Mouse (Mus musculus) E14TG2a.4 (cell line): ENCODE measurements around the gene Opa3.

Experiments used
- H3K27me3 ChIP-seq: 2 replicates; pipeline ENCODE4 v1.6.1; 2014; ENCODE audit warnings: low read length, control low read depth; ENCODE audit not compliant: insufficient read depth
- H3K36me3 ChIP-seq: 2 replicates; pipeline ENCODE4 v1.6.1; 2014; ENCODE audit warnings: low read length, control low read depth; ENCODE audit not compliant: insufficient read depth
- H3K4me1 ChIP-seq: replicated peaks from 2 replicates; pipeline ENCODE4 v1.6.1; 2014; ENCODE audit warnings: low read depth, low read length, control low read depth
- H3K4me3 ChIP-seq: replicated peaks from 2 replicates; pipeline ENCODE4 v1.5.1; 2014; ENCODE audit warnings: mild to moderate bottlenecking, low read length
- H3K9me3 ChIP-seq: 2 replicates; pipeline ENCODE4 v1.6.1; 2014; ENCODE audit warnings: low read length, control low read depth
- CTCF ChIP-seq: conservative IDR thresholded peaks from 2 replicates; pipeline ENCODE4 v1.5.1; 2014; ENCODE audit warnings: low read length
- NANOG ChIP-seq: IDR thresholded peaks from 2 replicates; pipeline ENCODE4 v1.6.1; 2014; ENCODE audit warnings: borderline replicate concordance, low read length, mixed read lengths
- POU5F1 ChIP-seq: IDR thresholded peaks from 2 replicates; pipeline ENCODE4 v1.6.1; 2014; ENCODE audit warnings: low read length, borderline replicate concordance

Opa3 gene

DNA sequence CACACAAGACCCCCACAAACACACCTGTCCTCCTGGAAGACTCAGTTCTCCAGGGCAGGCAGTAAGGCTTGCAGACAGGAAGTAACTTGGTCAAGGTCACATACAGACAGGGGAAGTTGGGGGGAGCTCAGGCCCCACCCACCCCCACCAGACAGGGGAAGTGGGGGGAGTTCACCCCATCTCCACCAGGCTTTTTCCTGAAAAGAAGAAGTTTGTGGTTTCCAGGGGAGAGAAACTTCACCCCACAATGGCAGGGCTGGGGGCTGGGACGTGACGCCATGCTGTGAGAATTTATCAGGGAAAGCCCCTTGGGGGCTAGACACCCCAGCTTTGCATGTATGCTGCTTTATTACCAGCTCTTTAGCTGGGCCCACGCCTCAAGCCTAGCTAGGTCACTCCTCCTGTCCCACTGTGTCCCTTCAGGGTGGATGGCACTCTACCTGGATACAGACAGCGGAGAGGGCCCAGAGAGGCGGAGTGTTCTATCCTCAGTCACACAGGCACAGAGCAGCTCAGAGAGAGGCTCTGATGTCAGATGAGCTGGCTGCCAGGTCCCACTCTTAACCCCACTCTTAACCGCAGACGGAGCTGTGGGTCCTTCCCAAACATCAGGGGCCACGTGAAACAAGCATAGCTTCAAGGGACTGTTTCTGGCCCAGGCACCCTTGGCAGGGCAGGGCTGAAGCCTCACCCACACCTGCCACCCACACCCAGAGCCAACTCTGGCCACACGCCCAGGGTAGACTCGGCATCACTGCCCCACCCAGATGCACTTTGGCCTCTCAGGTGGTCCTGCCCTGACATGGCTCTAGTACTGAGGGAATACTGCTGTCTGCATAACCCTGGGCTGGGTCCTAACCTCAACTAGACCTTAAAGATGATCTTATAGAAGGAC is 38.0 kb downstream of the Opa3 start:
- peaks cover 67% of the 10 kb centered on the region for H3K4me1 ChIP-seq
- H3K9me3 ChIP-seq: no peaks in the 10 kb centered on the region
- TF ChIP-seq POU5F1: no peak
- TF ChIP-seq NANOG: no peak
- TF ChIP-seq CTCF: no peak
- H3K36me3 ChIP-seq: peaks cover 67% of the 10 kb centered on the region
- H3K4me3 ChIP-seq: peak overlapping the region; percentile 60
- no peaks in the 10 kb centered on the region for H3K27me3 ChIP-seq

DNA sequence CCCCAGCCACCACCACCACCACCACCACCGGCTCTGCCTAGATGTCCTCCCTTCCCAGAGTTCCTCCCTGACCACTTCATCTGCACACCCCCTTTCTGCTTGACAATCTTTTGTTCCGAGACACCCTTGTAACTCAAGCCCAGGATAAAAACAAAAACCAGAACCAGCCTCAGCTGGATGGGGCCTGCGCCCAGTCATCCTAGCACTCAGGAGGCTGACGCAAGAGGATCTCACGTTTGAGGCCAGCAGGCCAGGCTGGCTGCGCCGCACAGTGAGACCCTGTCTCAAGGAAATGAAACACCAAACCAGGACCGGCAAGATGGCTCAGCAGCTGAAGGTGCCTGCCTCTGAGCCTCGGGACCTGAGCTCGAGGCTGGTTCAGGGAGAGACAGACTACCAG is 38.9 kb downstream of the Opa3 start:
- TF ChIP-seq NANOG (no peak), CTCF (no peak), POU5F1 (no peak)
- H3K4me1 ChIP-seq: peaks cover 59% of the 10 kb centered on the region
- no peaks in the 10 kb centered on the region for H3K27me3 ChIP-seq
- H3K4me3 ChIP-seq: peak overlapping the region; percentile 32; the same call in 1 of the 2 replicates
- H3K36me3 ChIP-seq: peaks cover 59% of the 10 kb centered on the region
- no peaks in the 10 kb centered on the region for H3K9me3 ChIP-seq

DNA sequence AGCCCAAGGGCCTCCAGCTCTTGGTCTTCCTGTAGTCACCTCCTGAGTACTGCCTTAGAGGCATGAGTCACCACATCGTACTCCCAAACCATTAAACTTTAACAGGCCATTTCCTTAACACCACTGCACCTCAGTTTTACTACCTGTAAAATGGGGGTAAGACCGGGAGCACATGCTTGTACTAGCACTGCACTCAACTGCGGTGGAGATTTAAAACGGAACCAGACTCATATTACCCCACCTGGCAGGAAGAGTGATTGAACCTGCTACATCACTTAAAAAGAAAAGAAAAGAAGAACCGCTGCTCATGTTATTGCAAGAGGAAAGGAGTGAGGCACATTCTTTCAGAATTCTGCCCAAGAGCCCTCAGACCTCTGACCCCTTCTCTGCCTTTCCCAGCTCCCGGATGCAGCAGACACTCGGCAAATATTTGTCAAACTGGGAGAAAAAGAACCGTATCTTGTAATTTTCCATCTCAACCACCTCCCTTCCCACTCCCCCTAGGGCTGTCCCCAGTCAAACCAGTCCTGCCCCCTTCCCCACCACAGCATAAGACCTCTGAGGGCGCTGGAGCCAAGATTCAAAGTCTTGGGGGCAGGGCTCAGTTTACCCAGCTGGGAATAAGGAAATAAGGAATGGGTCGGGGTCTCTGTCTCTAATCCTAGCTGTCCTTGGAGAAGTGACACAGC is 41.0 kb downstream of the Opa3 start:
- TF ChIP-seq POU5F1 (no peak), CTCF (no peak), NANOG (no peak)
- Histone ChIP-seq H3K36me3 (peaks cover 39% of the 10 kb centered on the region), H3K9me3 (no peaks in the 10 kb centered on the region), H3K4me1 (peaks cover 62% of the 10 kb centered on the region), H3K4me3 (peak overlapping the region; percentile 76), H3K27me3 (no peaks in the 10 kb centered on the region)

DNA sequence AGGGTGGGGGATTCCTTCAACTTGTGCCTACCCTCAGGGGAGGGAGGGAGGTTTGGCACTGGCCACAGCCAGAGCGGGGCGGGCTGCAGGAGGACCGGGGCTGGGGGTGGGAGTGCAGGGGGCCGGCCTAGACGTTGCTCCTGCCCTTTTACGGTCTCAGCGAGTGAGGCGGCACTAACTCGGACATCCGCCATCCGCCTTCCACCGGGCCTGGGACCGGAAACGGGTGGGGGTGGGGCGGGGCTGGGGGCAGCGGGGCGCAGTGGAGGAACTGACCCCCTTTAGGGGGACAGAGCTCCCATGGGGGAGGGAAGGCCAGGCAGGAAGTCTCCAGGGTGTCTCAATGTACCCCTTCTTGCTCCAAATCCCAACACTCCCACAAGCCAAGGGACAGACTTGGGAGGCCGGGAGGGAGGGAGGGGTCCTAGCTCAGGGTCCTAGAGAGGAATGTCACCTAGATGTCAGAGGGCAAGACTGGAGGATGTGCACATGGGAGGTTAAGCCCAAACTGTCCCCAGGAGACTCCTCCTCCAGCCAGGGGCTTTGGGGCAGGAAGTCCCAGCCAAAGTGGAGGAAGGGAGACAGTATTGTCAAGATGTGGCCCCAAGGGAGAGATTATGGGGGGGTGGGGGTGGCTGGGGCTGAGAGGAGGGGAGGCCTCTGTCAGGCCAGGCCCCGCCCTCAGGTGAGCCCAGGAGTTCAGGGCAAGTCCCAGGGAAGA is 41.7 kb downstream of the Opa3 start:
- H3K4me3 ChIP-seq: peak overlapping the region; percentile 99

GRCm38 (mm10) chr7:19270509-19271237 is 42.5 kb downstream of the Opa3 start:
- TF ChIP-seq POU5F1 (no peak), CTCF (no peak), NANOG (no peak)
- H3K36me3 ChIP-seq: peaks cover 25% of the 10 kb centered on the region
- H3K4me3 ChIP-seq: peak overlapping the region; percentile 99
- peaks cover 50% of the 10 kb centered on the region for H3K4me1 ChIP-seq
- H3K9me3 ChIP-seq: no peaks in the 10 kb centered on the region
- H3K27me3 ChIP-seq: no peaks in the 10 kb centered on the region

More for the DNA sequence above, 41.7 kb downstream of the Opa3 start:
- TF ChIP-seq CTCF: no peak
- no peak for TF ChIP-seq NANOG
- TF ChIP-seq POU5F1: no peak
- H3K9me3 ChIP-seq: no peaks in the 10 kb centered on the region
- H3K27me3 ChIP-seq: no peaks in the 10 kb centered on the region
- peaks cover 32% of the 10 kb centered on the region for H3K36me3 ChIP-seq
- peaks cover 55% of the 10 kb centered on the region for H3K4me1 ChIP-seq

- Histone ChIP-seq H3K27me3 (no peaks in the 10 kb centered on the region), H3K4me3 (peak within 1 kb of the TSS; percentile 99), H3K9me3 (no peaks in the 10 kb centered on the region), H3K4me1 (peaks cover 44% of the 10 kb centered on the region), H3K36me3 (peaks cover 18% of the 10 kb centered on the region)
- no peak for TF ChIP-seq POU5F1
- no peak for TF ChIP-seq NANOG
- TF ChIP-seq CTCF: no peak
Measured at GRCm38 (mm10) chr7:19271238-19272172, 43.4 kb downstream of the Opa3 start, which contains the start of gene Vasp. Gene Vasp, minus strand, starts transcription at chr7:19271817.

- no peaks in the 10 kb centered on the region for H3K27me3 ChIP-seq
- H3K9me3 ChIP-seq: no peaks in the 10 kb centered on the region
- H3K36me3 ChIP-seq: peaks cover 17% of the 10 kb centered on the region
- H3K4me1 ChIP-seq: peaks cover 36% of the 10 kb centered on the region
- TF ChIP-seq CTCF (no peak), NANOG (no peak), POU5F1 (no peak)
- peak overlapping the region; percentile 99 for H3K4me3 ChIP-seq
Measured at GRCm38 (mm10) chr7:19272173-19272764, 44.1 kb downstream of the Opa3 start.
